Mouse (Mus musculus) hindbrain, postnatal 0 days (tissue): Measurements from ENCODE around the gene Gpr153. TPM values are rescaled to one million over a fixed set of nuclear protein-coding genes. Genes with fewer than 3 reads are reported as not detected.

Experiments used
- ATAC-seq: fragments of 200-750 bp; cut with Nextera tagmentation; 2 replicates; pipeline ENCODE4 v1.8.0; 2017; ENCODE audit warnings: mild to moderate bottlenecking, moderate TSS enrichment, moderate library complexity
- DNase-seq: peaks from one replicate; pipeline ENCODE4 v3.0.0-alpha.2; 2015; ENCODE audit warnings: low spot score
- H3K27ac ChIP-seq: fragments of 300-500 bp; sonication (generic); 2 replicates; pipeline ENCODE4 v1.5.1; 2014; ENCODE audit warnings: mild to moderate bottlenecking
- H3K27me3 ChIP-seq: fragments of 300-500 bp; sonication (generic); 2 replicates; pipeline ENCODE4 v1.6.1; 2014; ENCODE audit warnings: low read length, mixed read lengths; ENCODE audit not compliant: insufficient read depth
- H3K36me3 ChIP-seq: fragments of 300-500 bp; sonication (generic); 2 replicates; pipeline ENCODE4 v1.6.1; 2014; ENCODE audit warnings: low read length, mixed read lengths; ENCODE audit not compliant: insufficient read depth
- H3K4me1 ChIP-seq: fragments of 300-500 bp; sonication (generic); 2 replicates; pipeline ENCODE4 v1.6.1; 2014; ENCODE audit warnings: antibody characterized with exemption, low read length, mixed read lengths; ENCODE audit not compliant: insufficient read depth
- H3K4me2 ChIP-seq: fragments of 300-500 bp; sonication (generic); 2 replicates; pipeline ENCODE4 v1.6.1; 2014; ENCODE audit warnings: low read depth, mild to moderate bottlenecking, low read length, moderate library complexity, mixed read lengths
- H3K4me3 ChIP-seq: fragments of 300-500 bp; sonication (generic); 2 replicates; pipeline ENCODE4 v1.5.1; 2014; ENCODE audit warnings: low read length
- H3K9ac ChIP-seq: fragments of 300-500 bp; sonication (generic); replicated peaks from 2 replicates; pipeline ENCODE4 v1.6.1; 2014; ENCODE audit warnings: mild to moderate bottlenecking, low read length, moderate library complexity, mixed read lengths
- H3K9me3 ChIP-seq: fragments of 300-500 bp; sonication (generic); 2 replicates; pipeline ENCODE4 v1.6.1; 2016; ENCODE audit warnings: low read length, mixed read lengths
- CTCF ChIP-seq: IDR thresholded peaks from 2 replicates; pipeline ENCODE4 v1.5.1; 2016; ENCODE audit warnings: antibody characterized with exemption, control low read depth, low read depth
- WGBS: fragments of 180-500 bp; shearing (Covaris S2); extraction: QIAGEN DNeasy Blood & Tissue Kit; methylation state at CpG from one replicate; pipeline ENCODE4 v1.1.7; 2014; 5-methylcytosine and 5-hydroxymethylcytosine counted together
- polyA plus RNA-seq: library from polyadenylated mRNA; unstranded; fragments of >200 nt; fragmentation: Nextera tagmentation; extraction: Ambion mirVana; gene quantifications from 2 replicates; pipeline ENCODE4 v1.2.1, GENCODE M21; 2015
- total RNA-seq: library from RNA; depleted of rRNA; stranded (reverse); fragments of >200 nt; gene quantifications from 2 replicates; pipeline ENCODE4 v1.2.3, GENCODE M21; 2014

Gpr153 gene
- total and polyA plus RNA-seq, 2 experiments from 2014 or later, result 19.0 to 167 TPM

DNA sequence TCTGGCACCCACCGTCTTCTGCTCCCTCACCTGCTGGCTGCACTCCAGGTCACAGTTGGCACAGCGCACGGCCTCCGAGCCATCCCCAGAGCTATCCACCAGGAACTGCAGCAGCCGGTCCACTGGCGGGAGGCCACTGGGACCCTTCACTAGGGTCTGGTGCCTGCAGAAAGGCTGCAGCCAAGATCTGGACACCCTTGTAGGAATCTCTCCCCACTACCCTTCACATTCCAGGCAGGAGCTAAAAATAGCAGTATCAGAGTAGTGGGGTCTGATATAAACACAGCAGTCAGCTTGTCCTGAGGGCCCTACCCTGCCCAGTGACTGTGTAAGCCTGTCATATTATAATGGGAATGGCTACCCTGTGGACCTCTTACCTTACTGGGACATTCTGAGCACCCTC is 43.6 kb downstream of the Gpr153 start:
- Histone ChIP-seq H3K4me1 (peaks cover 12% of the 10 kb centered on the region; the same call in 1 of the 2 replicates), H3K36me3 (no peaks in the 10 kb centered on the region), H3K4me2 (no peak overlapping the region), H3K4me3 (no peak overlapping the region), H3K27me3 (peaks cover 27% of the 10 kb centered on the region), H3K9me3 (no peaks in the 10 kb centered on the region), H3K27ac (no peak overlapping the region), H3K9ac (no peak overlapping the region)
- TF ChIP-seq CTCF, result no peak
- ATAC-seq (no peak), DNase-seq (no peak)
- 61% methylated on average over 6 of the region's 6 CpGs for WGBS

DNA sequence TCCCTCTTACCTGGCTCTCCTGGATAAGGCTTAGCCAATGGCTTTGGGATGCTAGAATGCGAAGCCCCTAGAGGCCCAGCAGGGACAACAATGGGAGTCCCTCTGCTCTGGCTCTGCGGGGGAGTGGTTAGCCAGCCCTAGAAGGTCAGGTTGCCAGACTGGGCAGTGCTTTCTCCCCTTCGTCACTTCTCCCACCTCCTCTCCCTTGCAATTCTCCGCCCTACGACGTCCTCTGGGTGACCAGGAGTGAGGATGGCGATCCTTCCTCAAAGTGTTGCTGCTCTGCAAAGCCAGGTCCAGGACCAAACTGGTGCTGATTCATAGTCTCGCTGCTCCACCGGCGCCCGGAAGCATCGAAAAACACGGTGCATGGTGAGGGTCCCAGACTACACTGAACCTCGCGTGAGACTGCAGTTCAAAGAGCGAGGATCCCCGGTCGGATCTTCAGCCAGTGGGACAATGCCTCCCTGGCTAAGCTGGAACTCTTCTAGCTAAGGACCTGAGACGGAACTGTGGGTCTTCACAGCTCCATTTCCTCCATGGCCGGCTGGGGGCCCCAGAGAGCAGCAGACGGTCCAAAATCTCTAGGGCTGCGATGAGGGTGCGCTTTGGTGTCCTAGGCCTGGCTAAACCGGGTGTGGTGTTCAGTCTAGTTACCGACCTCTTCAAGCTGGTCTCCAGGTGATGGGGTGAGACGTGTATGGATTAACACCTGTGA is 44.6 kb downstream of the Gpr153 start, which contains the start of gene Rnf207:
Gene Rnf207 (minus strand): TSS at position 477 of the 718 bp plus-strand sequence.
- 4% methylated on average over 26 of the region's 26 CpGs for WGBS
- Histone ChIP-seq H3K27ac (no peak within 1 kb of the TSS), H3K27me3 (peaks cover 27% of the 10 kb centered on the region), H3K36me3 (no peaks in the 10 kb centered on the region), H3K4me1 (0 out of 2 replicates have a peak, but pooled peaks cover 2% of the 10 kb centered on the region), H3K4me2 (0 out of 2 replicates have a peak within 1 kb of the TSS, but pooled peaks have one; percentile 17), H3K9ac (0 out of 2 replicates have a peak within 1 kb of the TSS, but pooled peaks have one; percentile 13), H3K9me3 (no peaks in the 10 kb centered on the region), H3K4me3 (no peak within 1 kb of the TSS)
- DNase-seq (peak; percentile 55), ATAC-seq (no peak)
- TF ChIP-seq CTCF, result peak; percentile 62

DNA sequence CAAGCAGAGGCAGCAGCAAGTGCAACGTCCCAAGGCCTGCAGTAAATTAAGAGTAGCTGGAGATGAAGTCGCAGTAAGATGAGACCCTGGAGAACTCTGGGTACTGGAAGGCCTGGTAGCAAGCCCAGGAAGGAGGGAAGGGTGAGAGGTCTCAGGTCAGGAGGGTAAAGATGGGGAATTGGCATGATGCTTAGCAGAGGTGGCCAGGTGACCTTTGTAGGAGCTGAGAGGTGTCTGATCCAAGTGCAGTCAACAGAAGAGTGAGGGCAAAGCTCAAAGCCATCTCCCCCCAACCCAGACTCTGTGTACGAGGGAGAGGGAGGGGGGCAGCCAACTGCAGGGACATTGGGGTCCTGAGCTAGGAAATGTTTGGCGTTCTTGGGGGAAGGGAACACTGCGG is 47.4 kb downstream of the Gpr153 start:
- no peak overlapping the region for H3K4me3 ChIP-seq
- H3K4me1 ChIP-seq, result peaks cover 2% of the 10 kb centered on the region; the same call in 1 of the 2 replicates
- no peak for TF ChIP-seq CTCF
- WGBS, result 64% methylated on average over 5 of the region's 5 CpGs
- H3K27ac ChIP-seq, result no peak overlapping the region
- no peaks in the 10 kb centered on the region for H3K36me3 ChIP-seq
- H3K9me3 ChIP-seq, result no peaks in the 10 kb centered on the region
- peaks cover 1% of the 10 kb centered on the region; the same call in 1 of the 2 replicates for H3K27me3 ChIP-seq
- H3K9ac ChIP-seq, result no peak overlapping the region
- no peak overlapping the region for H3K4me2 ChIP-seq
- DNase-seq (no peak), ATAC-seq (no peak)

DNA sequence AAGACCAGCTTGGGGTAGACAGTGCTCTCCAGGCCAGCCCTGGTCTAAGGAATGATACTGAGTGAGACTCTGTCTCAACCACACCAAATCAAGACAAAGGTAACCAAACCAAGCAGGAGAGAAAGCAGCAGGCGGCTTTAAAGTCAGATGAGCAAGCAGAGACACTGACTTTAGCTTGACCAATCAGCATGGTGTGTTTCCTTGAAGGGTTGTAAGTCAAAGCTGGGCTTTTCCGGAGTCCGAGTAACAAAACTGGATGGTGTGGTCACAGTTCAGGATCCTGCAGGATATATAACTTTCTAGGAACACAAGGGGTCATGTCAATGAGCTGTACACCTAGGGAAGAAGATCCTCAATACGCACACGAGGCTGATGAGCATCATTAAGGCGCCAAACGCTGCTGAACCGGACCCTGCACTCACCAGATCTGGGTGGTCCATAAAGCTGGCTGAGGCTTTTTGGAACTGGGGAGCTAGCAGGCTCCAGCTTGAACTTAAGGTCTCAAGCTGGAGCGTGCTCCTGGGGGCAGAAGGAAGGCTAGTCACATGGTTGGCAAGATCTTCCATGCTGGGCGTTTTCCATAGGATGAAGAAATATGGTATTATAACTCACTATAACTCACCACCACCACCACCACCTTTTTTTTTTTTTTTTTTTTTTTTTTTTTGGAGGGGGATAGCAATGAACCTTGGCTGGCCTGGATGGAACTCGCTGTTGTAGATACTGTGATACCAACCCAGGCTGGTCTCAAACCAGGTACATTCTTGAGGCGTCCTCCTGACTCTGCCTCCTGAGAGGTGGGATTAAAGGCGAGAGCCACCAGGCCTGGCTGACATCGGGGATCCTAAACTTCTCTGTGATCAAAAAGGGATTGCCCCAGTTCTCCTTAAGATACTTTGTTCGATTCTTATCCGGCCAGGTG is 50.9 kb downstream of the Gpr153 start:
- WGBS, result 54% methylated on average over 16 of the region's 16 CpGs
- no peak overlapping the region for H3K27ac ChIP-seq
- no peak for DNase-seq
- H3K27me3 ChIP-seq, result no peaks in the 10 kb centered on the region
- H3K4me2 ChIP-seq, result peak overlapping the region; percentile 81
- H3K4me3 ChIP-seq, result peak overlapping the region; percentile 95
- TF ChIP-seq CTCF, result no peak
- peaks cover 10% of the 10 kb centered on the region for H3K4me1 ChIP-seq
- peaks cover 11% of the 10 kb centered on the region; the same call in 1 of the 2 replicates for H3K36me3 ChIP-seq
- peak; percentile 8; the same call in 1 of the 2 replicates for ATAC-seq
- no peak overlapping the region for H3K9ac ChIP-seq
- no peaks in the 10 kb centered on the region for H3K9me3 ChIP-seq

DNA sequence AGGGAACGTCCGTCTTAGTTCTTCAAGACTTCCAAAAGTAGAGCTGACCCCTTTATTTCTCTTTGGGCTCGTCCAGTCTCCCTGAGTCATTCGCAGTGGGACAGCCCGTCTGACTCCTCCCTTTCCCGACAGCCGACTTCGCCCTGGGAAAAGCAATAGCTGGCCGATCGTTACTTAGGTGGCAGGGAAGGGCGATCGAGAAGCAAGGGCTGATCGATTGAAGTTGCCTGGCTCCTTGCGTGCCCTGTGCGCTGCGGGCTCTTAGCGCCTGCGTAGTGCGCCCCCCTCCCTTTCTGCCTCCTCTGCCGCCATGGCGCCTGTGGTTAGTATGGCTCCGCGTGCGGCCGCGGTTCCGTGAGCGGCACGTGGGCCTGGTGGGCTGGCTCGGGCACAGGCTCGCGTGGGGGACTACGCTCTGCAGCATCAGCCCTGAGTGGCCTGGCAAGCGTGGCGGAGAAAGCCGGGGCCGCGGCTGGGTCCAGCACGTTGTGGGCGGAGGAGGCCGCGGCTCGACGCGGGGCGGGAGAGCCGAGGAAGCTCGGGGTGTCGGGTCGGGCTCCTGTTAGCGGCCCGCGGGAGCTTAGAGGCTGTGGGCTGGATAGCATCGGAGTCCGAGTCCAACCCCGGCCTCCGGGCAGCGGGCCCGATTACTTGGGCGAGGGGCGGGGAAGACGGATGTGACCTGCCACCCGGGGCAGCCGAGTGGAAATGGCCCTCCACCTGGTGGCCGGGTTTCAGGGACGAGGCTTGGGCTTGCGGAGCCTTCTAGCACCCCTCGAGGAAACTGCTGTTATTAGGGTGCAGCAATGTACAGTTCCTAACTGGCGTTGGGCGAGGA is 51.8 kb downstream of the Gpr153 start, which contains the start of gene Rpl22:
Gene Rpl22 (plus strand): TSS at position 169 of the 838 bp plus-strand sequence.
- WGBS, result under 1% methylated on average over 70 of the region's 70 CpGs
- H3K4me3 ChIP-seq, result peak within 1 kb of the TSS; percentile 95
- H3K27me3 ChIP-seq, result no peaks in the 10 kb centered on the region
- H3K4me2 ChIP-seq, result peak within 1 kb of the TSS; percentile 81
- DNase-seq (peak; percentile 97), ATAC-seq (peak; percentile 98)
- peak; percentile 59 for TF ChIP-seq CTCF
- H3K36me3 ChIP-seq, result peaks cover 18% of the 10 kb centered on the region
- H3K4me1 ChIP-seq, result peaks cover 10% of the 10 kb centered on the region
- peak within 1 kb of the TSS; percentile 79 for H3K27ac ChIP-seq
- no peaks in the 10 kb centered on the region for H3K9me3 ChIP-seq
- peak within 1 kb of the TSS; percentile 90 for H3K9ac ChIP-seq

DNA sequence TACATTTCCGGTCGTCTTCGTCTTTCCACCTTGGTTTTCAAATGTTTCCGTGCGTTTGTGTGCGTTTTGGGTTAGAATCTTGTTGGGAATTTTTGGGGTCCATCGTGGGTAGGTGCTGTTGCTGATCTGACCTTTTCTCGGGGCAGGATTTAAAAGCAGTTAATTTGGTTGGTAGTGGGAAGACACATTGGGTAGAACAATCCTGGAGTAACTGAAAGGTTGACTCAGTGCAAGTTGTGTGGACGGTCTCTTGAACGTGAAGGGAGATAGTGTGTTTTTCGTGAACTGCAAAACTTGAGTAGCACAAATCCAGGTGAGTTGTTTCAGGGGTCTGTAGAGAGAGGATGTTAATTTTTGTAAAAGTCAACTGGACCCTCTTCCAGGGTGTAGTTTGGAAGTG is 52.5 kb downstream of the Gpr153 start:
- ATAC-seq (no peak), DNase-seq (no peak)
- whole genome bisulfite sequencing, result 3% methylated on average over 11 of the region's 11 CpGs
- Histone ChIP-seq H3K36me3 (peaks cover 25% of the 10 kb centered on the region), H3K27me3 (no peaks in the 10 kb centered on the region), H3K9ac (peak overlapping the region; percentile 90), H3K27ac (no peak overlapping the region), H3K4me2 (peak overlapping the region; percentile 81), H3K4me1 (peaks cover 10% of the 10 kb centered on the region), H3K4me3 (peak overlapping the region; percentile 95), H3K9me3 (no peaks in the 10 kb centered on the region)
- TF ChIP-seq CTCF, result no peak
